Mouse (Mus musculus) lung, adult 2 months (tissue): ENCODE measurements around the gene Gm10277.

ENCODE experiments used
- CTCF ChIP-seq: fragments of 200-500 bp; IDR thresholded peaks from 2 replicates; pipeline ENCODE4 v1.5.1; 2011; ENCODE audit warnings: mild to moderate bottlenecking, low read length, control low read depth; ENCODE audit not compliant: insufficient read depth
- POLR2A ChIP-seq: fragments of 200-500 bp; IDR thresholded peaks from 2 replicates; pipeline ENCODE4 v1.6.1; 2011; ENCODE audit warnings: low read depth, mild to moderate bottlenecking, control low read depth, low read length, borderline replicate concordance; ENCODE audit errors: extremely low read depth

GRCm38 (mm10) chr11:77827241-77827995 lies 39.9 kb upstream of the Gm10277 start:
- peak; percentile 93 for TF ChIP-seq CTCF
- TF ChIP-seq POLR2A = no peak
